Mouse (Mus musculus): ENCODE results near the gene Cacna1h.

The Cacna1h gene

DNA sequence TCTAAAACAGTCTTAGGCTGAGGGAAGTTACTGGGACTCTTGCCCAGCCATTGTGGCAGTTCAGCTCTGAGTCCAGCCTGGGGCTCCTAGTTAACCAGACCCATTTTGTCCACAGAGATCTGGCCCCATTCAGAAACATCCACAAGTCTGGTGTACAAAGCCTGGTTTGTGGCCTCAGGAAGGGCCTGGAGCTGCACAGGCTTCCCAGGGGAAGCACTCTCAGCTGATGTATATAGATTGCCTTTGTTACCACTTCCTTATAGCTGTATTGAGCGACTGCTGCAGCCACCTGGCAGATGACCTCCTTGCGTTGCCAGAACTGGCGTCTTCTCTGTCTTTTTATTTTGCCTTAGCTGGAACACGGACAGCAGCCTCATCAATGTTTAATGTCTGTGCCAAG is 11.5 kb upstream of the Cacna1h start:
- DNase-seq: no peak

- DNase-seq: no peak
Measured at GRCm38 (mm10) chr17:25442889-25443288, 9.3 kb upstream of the Cacna1h start.

- no peak for DNase-seq
Measured at GRCm38 (mm10) chr17:25441417-25441816, 7.8 kb upstream of the Cacna1h start.

DNA sequence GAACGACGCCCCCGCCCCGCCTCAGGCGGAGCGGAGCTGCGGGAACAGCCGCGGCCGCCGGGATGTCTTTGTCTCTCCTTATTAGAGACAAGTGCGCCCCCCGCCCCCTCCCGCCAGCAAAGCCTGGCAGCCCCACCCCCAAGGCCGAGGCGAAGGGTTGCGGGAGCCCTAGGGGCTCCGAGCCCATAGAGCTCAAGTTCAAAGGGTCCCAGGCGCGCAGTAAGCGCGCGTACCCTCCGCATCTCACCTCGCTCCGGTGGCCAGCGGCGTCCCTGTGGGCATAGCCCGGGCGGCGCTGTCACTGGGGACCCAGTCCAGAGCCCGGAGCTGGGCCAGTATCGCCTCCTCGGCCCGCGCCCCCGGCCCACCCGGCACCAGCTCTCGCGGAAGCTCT is 363 bp downstream of the Cacna1h start:
- DNase-seq: no peak

GRCm38 (mm10) chr17:25432433-25433181 is 976 bp downstream of the Cacna1h start:
- no peak for DNase-seq

- no peak for DNase-seq
Measured at GRCm38 (mm10) chr17:25430534-25430933, 3.0 kb downstream of the Cacna1h start.

GRCm38 (mm10) chr17:25429886-25430285 is 3.7 kb downstream of the Cacna1h start:
- DNase-seq: no peak

- DNase-seq: no peak
Measured at GRCm38 (mm10) chr17:25429240-25429639, 4.3 kb downstream of the Cacna1h start.

- no peak for DNase-seq
Measured at GRCm38 (mm10) chr17:25427441-25427840, 6.1 kb downstream of the Cacna1h start.

- DNase-seq: no peak
Measured at GRCm38 (mm10) chr17:25425996-25426395, 7.6 kb downstream of the Cacna1h start.

- no peak for DNase-seq
Measured at GRCm38 (mm10) chr17:25424526-25425080, 9.0 kb downstream of the Cacna1h start.

- DNase-seq: no peak
Measured at GRCm38 (mm10) chr17:25420998-25421397, 12.6 kb downstream of the Cacna1h start.

- no peak for DNase-seq
Measured at GRCm38 (mm10) chr17:25418926-25419325, 14.7 kb downstream of the Cacna1h start.

DNA sequence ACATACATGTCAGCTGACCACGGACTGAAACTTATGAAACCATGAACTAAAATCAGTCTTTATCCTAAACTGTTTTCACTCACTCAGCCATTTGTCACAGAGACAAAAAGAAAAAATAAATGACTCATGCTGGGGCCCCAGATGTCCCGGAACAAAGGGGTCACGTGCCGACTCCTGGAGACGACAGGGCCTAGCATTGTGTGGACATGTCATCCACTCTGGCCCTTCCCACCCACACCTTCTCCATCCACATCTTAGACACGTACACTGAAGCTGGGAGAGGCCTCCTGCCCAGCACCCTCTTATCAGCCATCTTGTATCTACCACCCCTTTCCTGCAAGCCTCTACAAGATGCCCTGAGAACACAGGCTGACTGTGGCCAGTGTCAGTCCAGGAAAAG is 15.6 kb downstream of the Cacna1h start:
- no peak for DNase-seq

GRCm38 (mm10) chr17:25416219-25416618 is 17.4 kb downstream of the Cacna1h start:
- DNase-seq: no peak

- DNase-seq: no peak
Measured at GRCm38 (mm10) chr17:25415421-25415913, 18.1 kb downstream of the Cacna1h start.

DNA sequence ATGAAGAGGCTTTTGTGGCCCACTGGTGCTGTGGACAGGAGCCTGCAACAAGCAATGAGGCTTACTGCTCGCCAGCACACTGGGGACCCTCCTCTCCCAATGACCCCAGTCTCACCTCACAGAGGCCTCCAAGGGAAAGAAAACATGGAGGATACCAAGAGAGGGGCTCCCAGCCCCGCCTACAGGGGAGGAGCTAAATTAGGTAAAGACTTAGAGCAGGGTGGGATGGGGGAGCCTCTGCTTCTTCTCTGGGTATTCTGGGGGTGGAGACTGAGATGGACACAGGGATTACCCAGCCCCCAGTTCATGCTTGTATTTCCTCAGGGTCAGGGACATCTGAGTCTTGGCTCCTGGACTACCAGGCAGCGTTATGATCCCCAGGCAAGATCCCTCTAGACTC is 18.7 kb downstream of the Cacna1h start:
- DNase-seq: no peak

- DNase-seq: peak; percentile 73
Measured at GRCm38 (mm10) chr17:25414209-25414608, 19.4 kb downstream of the Cacna1h start.

DNA sequence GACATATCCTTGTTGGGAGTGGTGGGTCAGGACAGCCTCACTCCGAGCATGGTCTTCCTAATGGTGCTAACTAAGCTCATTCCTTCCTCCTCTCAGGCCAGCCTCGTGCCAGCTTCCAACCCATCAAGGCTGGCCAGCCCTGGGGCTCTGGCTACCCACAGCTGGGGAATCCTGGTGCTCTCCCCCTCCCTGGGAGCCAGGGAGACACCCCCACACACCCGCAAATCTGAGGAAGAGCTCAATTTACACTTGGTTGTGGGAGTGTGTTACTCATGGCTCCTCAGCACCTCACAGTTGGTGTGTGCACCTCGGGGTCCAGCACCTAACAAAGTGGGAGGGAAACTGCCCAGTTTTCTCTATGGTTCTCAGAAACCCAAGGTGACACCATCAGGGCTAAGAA is 22.3 kb downstream of the Cacna1h start:
- no peak for DNase-seq

- no peak for DNase-seq
Measured at GRCm38 (mm10) chr17:25410786-25411185, 22.8 kb downstream of the Cacna1h start.

- no peak for DNase-seq
Measured at GRCm38 (mm10) chr17:25410180-25410579, 23.4 kb downstream of the Cacna1h start.

GRCm38 (mm10) chr17:25409621-25410020 is 24.0 kb downstream of the Cacna1h start:
- DNase-seq: no peak

GRCm38 (mm10) chr17:25408302-25408999 is 25.1 kb downstream of the Cacna1h start:
- DNase-seq: no peak

- DNase-seq: no peak
Measured at GRCm38 (mm10) chr17:25407352-25407751, 26.2 kb downstream of the Cacna1h start.
